Mouse (Mus musculus): Measurements from ENCODE around the gene Gpam.

The Gpam gene

DNA sequence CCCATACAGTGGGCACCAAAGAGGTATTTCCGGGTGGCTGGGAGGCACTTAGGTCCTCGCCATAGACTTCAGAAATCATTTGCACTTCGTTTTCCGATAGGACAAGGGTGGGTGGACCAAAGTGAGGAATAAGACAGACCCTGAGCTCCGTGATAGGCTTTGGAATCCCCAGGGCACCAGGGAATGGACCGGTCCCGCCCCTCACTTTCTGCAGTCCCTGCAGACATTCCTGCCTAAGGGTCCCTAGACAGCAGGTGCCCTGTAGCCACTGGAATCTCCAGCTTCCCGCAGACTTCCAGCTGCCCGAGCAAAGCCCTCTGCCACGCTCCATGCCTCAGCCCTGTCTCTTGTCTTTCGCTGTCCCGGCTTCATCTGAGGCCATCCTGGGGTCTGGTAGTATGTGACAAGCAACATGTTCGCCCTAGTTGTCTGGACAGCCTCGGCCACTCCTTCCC, 65.6 kb downstream of the Gpam start:
- no peak for DNase-seq (ENCODE audit: low read depth, low spot score)

GRCm38 (mm10) chr19:55060964-55061363, 66.1 kb downstream of the Gpam start:
- DNase-seq (ENCODE audit: low read depth, low spot score), result peak; percentile 59

GRCm38 (mm10) chr19:55057483-55057882, 69.6 kb downstream of the Gpam start:
- DNase-seq (ENCODE audit: low read depth, low spot score), result no peak

DNA sequence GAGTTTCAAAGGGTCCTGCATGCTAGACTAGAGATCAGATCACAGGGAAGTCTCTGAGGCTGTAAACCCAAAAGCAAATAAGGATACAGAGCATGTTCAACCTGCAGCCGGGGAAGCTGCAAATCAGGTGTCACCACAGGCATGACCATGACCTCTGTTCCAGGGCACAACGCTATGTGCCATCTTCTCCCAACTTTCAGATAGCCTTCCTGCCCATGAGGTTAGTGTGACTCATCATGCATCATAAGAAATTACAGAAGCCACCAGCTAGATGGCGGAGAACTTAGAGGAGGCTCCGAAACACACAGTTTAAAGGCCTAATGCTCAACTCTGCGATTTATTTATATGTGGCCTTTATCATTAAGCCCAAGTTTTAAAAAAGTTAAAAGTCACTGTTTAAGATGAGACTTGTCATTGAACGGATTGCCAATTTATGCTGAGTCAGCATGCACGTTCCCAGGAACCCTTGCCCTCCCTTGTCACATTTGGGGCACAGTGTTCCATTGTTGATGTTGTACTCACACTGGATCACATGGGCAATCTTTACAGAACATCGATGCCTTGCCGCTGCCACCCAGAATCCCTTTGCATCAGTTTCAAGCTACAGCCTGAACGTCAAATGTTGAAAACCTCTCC, 71.3 kb downstream of the Gpam start:
- no peak for DNase-seq (ENCODE audit: low read depth, low spot score)

DNA sequence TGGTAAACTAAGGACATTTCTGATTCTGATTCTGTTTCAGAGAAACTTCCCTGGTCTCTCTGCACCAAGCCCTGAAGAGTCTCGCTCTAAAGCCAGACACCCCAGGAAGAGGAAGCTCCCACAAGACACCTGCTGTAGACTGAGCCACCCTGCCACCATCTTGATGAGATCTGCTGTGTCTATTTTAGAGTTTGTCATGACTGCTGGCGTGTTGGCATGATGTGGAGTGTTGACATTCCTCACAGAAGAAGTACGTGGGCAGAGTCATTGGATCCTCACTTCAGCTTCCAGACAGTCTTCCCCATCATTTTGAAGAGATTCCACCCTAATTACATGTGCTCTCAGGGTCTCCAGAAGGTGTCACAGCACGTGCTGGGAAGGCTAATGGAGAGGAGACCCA, 73.9 kb downstream of the Gpam start:
- no peak for DNase-seq (ENCODE audit: low read depth, low spot score)

GRCm38 (mm10) chr19:55037406-55037805, 89.6 kb downstream of the Gpam start:
- no peak for DNase-seq (ENCODE audit: low read depth, low spot score)

GRCm38 (mm10) chr19:55018872-55019271, 108.2 kb downstream of the Gpam start:
- DNase-seq (ENCODE audit: low read depth, low spot score), result no peak
